Mouse (Mus musculus) ES-Bruce4 (cell line): ENCODE measurements around the gene Pip5k1a. TPM values are rescaled to one million over a fixed set of nuclear protein-coding genes. Genes with fewer than 3 reads are reported as not detected.
A peak's percentile ranks its signal among the peaks of the same experiment; 100 is the strongest.
"Not testable (repeated sequence)": the region's sequence is repeated elsewhere in the genome, so short reads cannot be mapped to it uniquely, and the experiment has no call there.

Source experiments
- H3K27ac ChIP-seq: 2 replicates; pipeline ENCODE4 v1.5.1; 2012; ENCODE audit warnings: low read length, inconsistent platforms; ENCODE audit not compliant: insufficient read depth
- H3K27me3 ChIP-seq: 2 replicates; pipeline ENCODE4 v1.6.1; 2012; ENCODE audit warnings: mild to moderate bottlenecking, low read length, inconsistent platforms; ENCODE audit not compliant: control insufficient read depth, poor library complexity, insufficient read depth, severe bottlenecking
- H3K36me3 ChIP-seq: 2 replicates; pipeline ENCODE4 v1.6.1; 2012; ENCODE audit warnings: inconsistent platforms, mild to moderate bottlenecking, low read length, moderate library complexity; ENCODE audit not compliant: control insufficient read depth, poor library complexity, insufficient read depth, severe bottlenecking
- H3K4me1 ChIP-seq: one replicate; pipeline ENCODE4 v1.8.1; 2011; ENCODE audit warnings: low read length; ENCODE audit not compliant: control insufficient read depth, insufficient read depth
- H3K4me3 ChIP-seq: 2 replicates; pipeline ENCODE4 v1.5.1; 2011; ENCODE audit warnings: low read depth, mild to moderate bottlenecking, low read length
- H3K9ac ChIP-seq: 2 replicates; pipeline ENCODE4 v1.6.1; 2012; ENCODE audit warnings: low read depth, mild to moderate bottlenecking, inconsistent platforms; ENCODE audit not compliant: poor library complexity, severe bottlenecking
- H3K9me3 ChIP-seq: replicated peaks from 2 replicates; pipeline ENCODE4 v1.6.1; 2012; ENCODE audit warnings: mild to moderate bottlenecking, low read length, inconsistent platforms; ENCODE audit not compliant: control insufficient read depth, poor library complexity, insufficient read depth, severe bottlenecking
- CTCF ChIP-seq: IDR thresholded peaks from one replicate; pipeline ENCODE4 v1.8.1; 2011; ENCODE audit warnings: low read depth, low read length
- EP300 ChIP-seq: IDR thresholded peaks from 2 replicates; pipeline ENCODE4 v1.6.1; 2011; ENCODE audit warnings: low read depth, low read length; ENCODE audit not compliant: insufficient read depth
- POLR2A ChIP-seq: IDR thresholded peaks from one replicate; pipeline ENCODE4 v1.8.1; 2011; ENCODE audit warnings: low read length; ENCODE audit not compliant: insufficient read depth
- polyA plus RNA-seq: library from polyadenylated mRNA; stranded (reverse); fragments of >200 nt; gene quantifications from 2 replicates; pipeline ENCODE4 v1.2.4, GENCODE M21; 2011; ENCODE audit warnings: low read depth; ENCODE audit not compliant: missing spikeins, insufficient read depth, insufficient read length

The Pip5k1a gene
- polyA plus RNA-seq, 1 experiment: 53.9 TPM

DNA sequence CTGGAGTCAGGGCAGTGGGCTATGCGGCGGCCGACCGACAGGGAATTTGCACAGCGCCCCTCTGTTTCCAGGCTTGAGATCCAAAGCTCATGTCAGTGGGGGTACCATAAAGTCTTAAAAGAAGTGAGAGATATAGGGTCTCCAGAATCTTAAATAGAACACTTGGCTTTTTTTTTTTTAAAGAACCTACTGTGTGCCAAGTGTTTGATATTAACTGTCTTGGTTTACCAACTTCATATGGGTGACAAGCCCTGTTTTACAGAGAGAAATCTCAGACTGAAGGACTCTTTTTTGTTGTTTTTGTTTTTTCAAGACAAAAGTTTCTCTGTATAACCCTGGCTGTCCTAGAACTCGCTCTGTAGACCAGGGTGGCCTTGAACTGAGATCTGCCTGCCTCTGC is 34.1 kb upstream of the Pip5k1a start:
- peak overlapping the region; percentile 32 for H3K4me3 ChIP-seq
- H3K9me3 ChIP-seq: no peaks in the 10 kb centered on the region
- peaks cover 2% of the 10 kb centered on the region for H3K4me1 ChIP-seq
- H3K9ac ChIP-seq: peak overlapping the region; percentile 19; the same call in 1 of the 2 replicates
- H3K36me3 ChIP-seq: no peaks in the 10 kb centered on the region
- no peak overlapping the region for H3K27ac ChIP-seq
- TF ChIP-seq EP300 (no peak), CTCF (no peak), POLR2A (no peak)
- no peaks in the 10 kb centered on the region for H3K27me3 ChIP-seq

GRCm38 (mm10) chr3:95140289-95140595 is 33.5 kb upstream of the Pip5k1a start:
- Histone ChIP-seq H3K4me1 (peaks cover 2% of the 10 kb centered on the region), H3K4me3 (peak overlapping the region; percentile 32)
- TF ChIP-seq EP300 (no peak), CTCF (no peak), POLR2A (no peak)

GRCm38 (mm10) chr3:95139586-95140288 is 33.0 kb upstream of the Pip5k1a start:
- peaks cover 2% of the 10 kb centered on the region for H3K4me1 ChIP-seq
- no peaks in the 10 kb centered on the region for H3K9me3 ChIP-seq
- H3K4me3 ChIP-seq: peak overlapping the region; percentile 32
- 0 out of 2 replicates have a peak overlapping the region, but pooled peaks have one; percentile 2 for H3K9ac ChIP-seq
- H3K27me3 ChIP-seq: no peaks in the 10 kb centered on the region
- H3K27ac ChIP-seq: no peak overlapping the region
- TF ChIP-seq EP300 (no peak; the same call in 1 of the 2 replicates), CTCF (no peak), POLR2A (no peak)
- no peaks in the 10 kb centered on the region for H3K36me3 ChIP-seq

More at GRCm38 (mm10) chr3:95140289-95140595, 33.5 kb upstream of the Pip5k1a start:
- no peaks in the 10 kb centered on the region for H3K36me3 ChIP-seq
- no peak overlapping the region for H3K27ac ChIP-seq
- H3K9me3 ChIP-seq: no peaks in the 10 kb centered on the region
- peak overlapping the region; percentile 19; the same call in 1 of the 2 replicates for H3K9ac ChIP-seq
- H3K27me3 ChIP-seq: no peaks in the 10 kb centered on the region

- H3K9ac ChIP-seq: no peak overlapping the region
- H3K4me1 ChIP-seq: peaks cover 2% of the 10 kb centered on the region
Observed at GRCm38 (mm10) chr3:95136336-95136735, 29.6 kb upstream of the Pip5k1a start.

GRCm38 (mm10) chr3:95135433-95136052 is 28.8 kb upstream of the Pip5k1a start:
- no peak for TF ChIP-seq CTCF
- TF ChIP-seq EP300: no peak
- no peak for TF ChIP-seq POLR2A
- peaks cover 2% of the 10 kb centered on the region for H3K4me1 ChIP-seq
- no peak overlapping the region for H3K9ac ChIP-seq

More at GRCm38 (mm10) chr3:95136336-95136735, 29.6 kb upstream of the Pip5k1a start:
- TF ChIP-seq EP300 (no peak), POLR2A (no peak), CTCF (no peak)
- Histone ChIP-seq H3K27me3 (no peaks in the 10 kb centered on the region), H3K27ac (no peak overlapping the region), H3K36me3 (no peaks in the 10 kb centered on the region; the same call in 1 of the 2 replicates), H3K9me3 (no peaks in the 10 kb centered on the region), H3K4me3 (no peak overlapping the region)

DNA sequence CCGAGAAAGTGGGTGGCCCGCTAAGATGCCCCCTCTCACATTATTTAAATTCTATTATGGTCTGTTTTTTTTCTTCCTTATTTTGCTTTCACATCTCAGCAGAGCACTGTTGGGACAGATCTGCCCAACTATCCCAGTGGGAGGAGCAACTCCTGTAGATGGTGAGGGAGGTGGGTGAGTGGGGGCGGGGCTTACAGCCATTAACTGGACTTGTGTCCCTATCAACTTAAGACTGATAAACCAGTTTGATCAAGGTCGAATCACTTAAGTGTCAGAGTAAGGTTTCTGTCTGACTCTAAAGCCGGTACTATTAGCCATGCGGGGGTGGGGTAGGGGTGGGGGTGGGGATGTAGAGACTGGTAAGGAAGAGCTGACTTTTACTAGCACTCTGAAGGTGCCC is 28.3 kb upstream of the Pip5k1a start:
- Histone ChIP-seq H3K4me3 (0 out of 2 replicates have a peak overlapping the region, but pooled peaks have one; percentile 14), H3K36me3 (no peaks in the 10 kb centered on the region; the same call in 1 of the 2 replicates), H3K27me3 (no peaks in the 10 kb centered on the region), H3K9me3 (no peaks in the 10 kb centered on the region), H3K9ac (no peak overlapping the region), H3K4me1 (peaks cover 2% of the 10 kb centered on the region), H3K27ac (no peak overlapping the region)
- no peak for TF ChIP-seq CTCF
- TF ChIP-seq EP300: no peak
- TF ChIP-seq POLR2A: no peak

More at GRCm38 (mm10) chr3:95135433-95136052, 28.8 kb upstream of the Pip5k1a start:
- Histone ChIP-seq H3K4me3 (no peak overlapping the region), H3K27ac (no peak overlapping the region), H3K27me3 (no peaks in the 10 kb centered on the region), H3K36me3 (no peaks in the 10 kb centered on the region; the same call in 1 of the 2 replicates), H3K9me3 (no peaks in the 10 kb centered on the region)

GRCm38 (mm10) chr3:95134133-95134532 is 27.4 kb upstream of the Pip5k1a start:
- H3K36me3 ChIP-seq, H3K27me3 ChIP-seq, H3K27ac ChIP-seq, H3K4me1 ChIP-seq, H3K9me3 ChIP-seq, H3K9ac ChIP-seq, H3K4me3 ChIP-seq: not testable (repeated sequence)
